Mouse (Mus musculus): ENCODE measurements around the gene Mapk8.

DNA sequence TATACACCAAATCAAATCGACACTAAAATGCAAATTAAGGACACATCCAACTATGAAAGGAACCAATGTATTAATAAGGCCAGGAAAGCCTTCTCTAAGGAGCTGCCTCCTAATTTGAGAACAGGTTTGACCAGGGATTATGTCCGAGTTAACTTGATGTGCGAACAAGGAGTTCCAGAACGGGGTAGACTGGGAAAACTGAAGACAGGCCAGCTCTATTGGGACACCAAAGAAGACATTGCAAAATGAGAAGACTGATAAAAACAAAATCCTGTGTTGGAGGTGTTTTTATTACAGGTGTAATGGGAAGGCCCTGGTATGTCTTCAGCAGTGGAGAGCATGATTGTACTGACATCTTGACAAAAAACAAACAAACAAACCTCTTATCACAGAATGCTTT lies 1.3 kb upstream of the Mapk8 start:
- TF ChIP-seq POLR2A (IDR thresholded peaks at IDR 0.05; ENCODE audit: insufficient read depth, low read depth, low read length): no peak
- no peak for TF ChIP-seq CTCF (IDR thresholded peaks at IDR 0.05)
